Mouse (Mus musculus) retina, postnatal 1 day (tissue): Measurements from ENCODE around the gene Pygo1.

Experiments
- DNase-seq: peaks from one replicate; pipeline ENCODE4 v3.0.0-alpha.2; 2012

Pygo1 gene

GRCm38 (mm10) chr9:72925021-72925934 lies at the start of gene Pygo1:
TSS of gene Pygo1 (plus strand) at chr9:72925645.
- DNase-seq: peak; percentile 76

- DNase-seq: no peak
These were observed 49.6 kb upstream of the Pygo1 start for GRCm38 (mm10) chr9:72875878-72876277.

DNA sequence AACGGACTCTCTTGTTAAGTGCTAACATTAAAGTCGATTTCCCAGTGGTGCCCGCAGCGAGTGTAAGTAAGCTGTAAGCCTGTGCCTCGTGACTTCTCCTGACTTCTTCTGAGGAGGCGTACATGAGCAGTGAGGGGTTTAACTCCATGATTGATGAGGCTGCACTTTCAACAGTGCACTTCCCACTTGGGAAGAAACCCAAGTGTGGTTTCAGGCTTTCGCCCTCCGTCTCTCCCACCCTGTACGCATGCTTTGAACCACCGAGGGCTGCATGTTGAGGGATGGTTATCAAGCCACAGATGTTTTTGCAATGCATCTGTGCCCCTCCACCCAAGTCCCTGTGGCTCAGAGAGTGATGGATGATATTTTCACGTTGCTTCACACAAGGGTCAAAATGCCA lies 47.5 kb upstream of the Pygo1 start:
- peak; percentile 16 for DNase-seq

GRCm38 (mm10) chr9:72878656-72879055 lies 46.8 kb upstream of the Pygo1 start:
- no peak for DNase-seq

DNA sequence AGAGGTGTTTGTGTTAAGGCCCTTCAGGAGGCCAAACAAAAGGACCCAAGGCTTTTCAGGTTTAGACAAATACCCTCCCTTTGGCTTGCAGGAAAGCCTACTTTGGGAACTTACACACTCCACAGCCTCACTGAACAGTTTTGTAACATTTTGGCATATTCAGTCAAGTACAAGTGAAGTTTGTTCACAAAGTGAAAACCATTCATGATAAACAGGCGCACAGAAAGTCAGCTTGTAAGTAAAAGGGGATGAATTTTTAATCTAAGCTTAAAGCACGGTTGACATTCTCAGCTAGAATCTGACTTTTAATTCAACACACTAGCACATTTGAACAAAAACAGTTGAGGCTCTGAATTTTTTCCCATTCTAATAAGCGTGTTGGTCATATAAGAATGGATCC lies 45.8 kb upstream of the Pygo1 start:
- DNase-seq: no peak

DNA sequence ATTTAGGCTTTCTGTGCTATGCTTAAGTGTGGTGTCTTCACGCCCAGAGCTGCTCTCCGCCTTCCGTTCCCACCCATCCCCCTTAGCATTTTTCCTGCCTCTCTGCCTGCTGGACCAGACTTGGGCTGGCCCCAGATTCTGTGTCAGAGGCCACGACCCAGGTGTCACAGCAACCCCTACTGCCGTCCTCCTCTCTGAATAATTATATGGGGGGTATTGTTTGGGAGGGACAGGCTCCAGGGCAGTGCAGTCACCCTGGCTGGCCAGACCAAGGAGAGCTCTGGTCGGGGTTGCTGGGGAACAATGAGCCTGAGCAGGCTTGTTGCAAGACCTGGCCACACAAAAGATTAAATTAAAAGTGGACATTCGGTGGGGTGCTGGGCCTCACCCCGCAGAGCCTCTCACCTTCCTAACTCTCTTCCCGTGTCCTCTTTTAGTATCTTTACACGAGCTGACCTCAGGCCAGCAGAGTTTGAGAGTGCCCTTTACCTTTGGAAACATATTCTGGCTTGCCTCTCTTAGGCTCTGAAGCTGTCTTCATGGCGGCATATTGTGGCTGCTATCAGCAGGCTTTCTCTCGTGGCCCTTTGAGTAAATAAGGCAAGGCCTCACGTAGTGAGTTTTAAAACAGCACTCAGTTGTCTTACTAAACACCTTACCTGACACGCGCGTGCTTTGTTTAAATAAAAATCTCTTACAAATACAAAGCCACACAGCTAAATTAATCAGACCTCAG lies 45.1 kb upstream of the Pygo1 start:
- DNase-seq: peak; percentile 40

DNA sequence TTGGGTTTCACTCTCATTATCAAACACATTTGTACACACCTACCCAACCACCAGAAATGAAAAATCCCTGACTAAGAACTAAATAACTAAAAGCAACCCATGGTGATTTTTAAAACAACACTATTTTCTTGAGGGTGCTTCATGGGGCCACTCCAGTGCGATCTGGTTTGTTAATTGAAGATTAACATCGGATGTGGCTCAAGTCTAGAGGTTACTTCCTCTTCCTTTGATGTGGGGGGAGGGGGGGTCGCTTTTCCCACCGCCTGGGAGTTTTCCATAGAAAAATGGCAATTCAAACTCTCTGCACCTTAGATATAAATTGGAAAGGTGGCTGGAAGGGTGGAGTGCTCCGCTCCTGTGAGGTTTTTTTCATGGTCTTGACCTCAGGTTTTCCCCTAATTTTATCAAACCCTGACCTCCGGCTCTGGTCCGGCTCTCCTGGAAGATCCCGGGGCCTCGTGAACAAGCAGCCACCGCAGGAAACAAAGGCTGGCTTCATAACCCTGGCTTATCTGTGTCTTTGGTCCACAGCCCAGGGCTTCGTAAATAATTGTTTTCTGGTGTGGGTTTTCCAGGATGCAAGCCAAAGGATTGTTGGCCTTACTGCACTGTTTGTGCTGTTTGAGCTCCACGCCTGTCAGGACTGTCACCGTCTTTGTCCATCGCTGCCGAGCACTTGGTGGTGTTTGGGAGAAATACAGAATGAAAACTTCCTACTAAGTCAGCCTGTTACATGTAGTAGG lies 44.2 kb upstream of the Pygo1 start:
- peak; percentile 14 for DNase-seq

- peak; percentile 80 for DNase-seq
These were observed 41.5 kb upstream of the Pygo1 start for GRCm38 (mm10) chr9:72883940-72884339.

DNA sequence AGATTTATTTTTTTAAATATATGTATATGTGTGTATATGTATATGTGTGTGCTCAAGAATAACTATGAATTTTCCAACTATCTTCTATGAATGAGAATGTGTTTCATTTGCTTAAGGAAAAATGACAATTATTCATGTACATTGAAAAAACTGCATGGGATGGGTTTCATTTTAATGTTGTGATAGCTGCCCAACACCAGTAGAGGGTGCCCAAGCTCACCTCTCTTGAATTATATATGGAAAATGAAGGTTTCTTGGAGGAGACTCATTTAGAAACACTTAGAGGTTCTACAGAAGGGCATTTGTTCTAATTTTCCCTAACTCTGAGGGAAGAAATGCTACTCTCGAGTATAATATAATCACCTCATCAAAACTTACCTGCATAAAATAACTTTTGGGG lies 35.7 kb upstream of the Pygo1 start:
- DNase-seq: peak; percentile 28

GRCm38 (mm10) chr9:72890499-72891085 lies 34.9 kb upstream of the Pygo1 start:
- DNase-seq: peak; percentile 17

GRCm38 (mm10) chr9:72892761-72893160 lies 32.7 kb upstream of the Pygo1 start:
- DNase-seq: no peak

DNA sequence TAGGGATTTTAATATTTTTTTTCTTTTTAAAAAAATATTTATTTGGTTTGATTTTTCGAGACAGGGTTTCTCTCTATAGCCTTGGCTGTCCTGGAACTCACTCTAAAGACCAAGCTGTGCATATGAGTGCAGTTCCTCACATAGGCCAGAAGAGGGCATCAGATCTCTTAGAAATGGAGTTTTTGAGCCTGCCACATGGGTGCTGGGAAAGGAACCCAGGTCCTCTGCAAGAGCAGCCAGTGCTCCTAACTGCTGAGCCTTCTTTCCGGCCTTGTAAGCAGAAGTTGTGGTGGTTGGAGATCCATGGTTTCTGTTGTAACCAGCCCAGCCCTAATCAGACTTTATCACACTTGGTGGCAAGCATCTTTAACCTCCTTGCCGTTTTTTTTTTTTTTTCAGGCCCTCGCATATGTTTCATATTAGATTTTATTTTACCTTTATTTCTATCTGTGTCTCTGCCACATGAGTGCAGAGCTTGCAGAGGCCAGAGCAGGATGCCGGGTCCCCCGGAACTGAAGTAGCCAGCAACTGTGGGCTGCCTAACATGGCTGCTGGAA lies 30.6 kb upstream of the Pygo1 start:
- no peak for DNase-seq

DNA sequence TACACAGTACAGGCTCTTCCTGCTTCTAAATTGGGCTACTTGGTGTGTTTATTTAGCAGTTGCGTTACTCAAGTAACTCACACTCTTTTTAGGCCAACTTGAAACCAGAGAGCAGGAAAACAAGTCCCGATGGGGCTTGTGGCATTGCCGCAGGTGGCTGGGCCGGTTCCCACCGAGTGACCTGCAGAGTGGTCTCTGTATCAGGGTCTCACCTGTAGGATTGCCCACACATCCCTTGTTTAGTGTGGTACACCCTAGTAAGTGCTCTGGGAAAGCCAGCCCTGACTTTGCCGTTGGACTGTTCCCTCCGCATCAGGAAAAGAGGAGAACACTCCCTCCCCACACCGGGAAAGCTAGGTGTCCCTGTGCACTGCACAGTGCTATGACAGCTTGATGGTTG lies 23.4 kb upstream of the Pygo1 start:
- DNase-seq: no peak

- no peak for DNase-seq
These were observed 22.8 kb upstream of the Pygo1 start for GRCm38 (mm10) chr9:72902611-72903010.

DNA sequence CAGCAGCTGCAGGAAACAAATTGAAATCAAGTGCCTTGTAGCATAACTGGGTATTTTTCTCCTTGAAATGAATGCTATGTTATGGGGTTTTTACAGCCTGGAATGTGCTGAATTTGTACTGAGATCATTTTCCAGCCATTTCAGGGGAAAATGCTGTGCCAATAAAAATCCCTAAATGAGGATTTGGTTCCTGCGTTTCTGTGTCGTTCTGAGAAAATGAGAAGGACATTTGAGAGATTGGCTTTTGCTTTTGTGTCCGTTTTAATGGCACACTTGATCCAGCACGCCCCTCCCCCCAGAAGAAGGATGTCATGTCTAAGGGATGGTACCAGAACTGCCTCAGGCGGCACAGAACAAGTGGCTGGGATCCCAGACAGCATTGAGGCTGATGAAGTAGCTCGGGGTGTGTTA lies 18.7 kb upstream of the Pygo1 start:
- DNase-seq: no peak

DNA sequence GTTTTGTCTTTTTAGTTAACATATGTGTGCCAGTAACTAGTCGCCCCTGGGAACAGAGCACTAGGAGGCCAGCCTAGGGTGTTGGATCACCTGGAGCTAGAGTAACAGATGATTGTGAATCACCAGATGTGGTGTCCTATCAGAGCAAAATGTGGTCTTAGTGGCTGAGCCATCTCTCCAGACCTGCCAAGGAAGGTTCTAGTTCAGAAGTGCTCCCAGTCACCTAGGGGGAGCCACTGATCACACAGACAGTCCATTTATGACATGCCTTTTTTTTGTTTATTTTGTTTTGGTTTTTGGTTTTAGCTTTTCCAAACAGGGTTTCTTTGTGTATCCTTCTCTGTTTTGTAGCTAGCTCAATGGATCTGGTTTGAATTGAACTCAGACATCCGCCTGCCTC lies 14.1 kb upstream of the Pygo1 start:
- no peak for DNase-seq

DNA sequence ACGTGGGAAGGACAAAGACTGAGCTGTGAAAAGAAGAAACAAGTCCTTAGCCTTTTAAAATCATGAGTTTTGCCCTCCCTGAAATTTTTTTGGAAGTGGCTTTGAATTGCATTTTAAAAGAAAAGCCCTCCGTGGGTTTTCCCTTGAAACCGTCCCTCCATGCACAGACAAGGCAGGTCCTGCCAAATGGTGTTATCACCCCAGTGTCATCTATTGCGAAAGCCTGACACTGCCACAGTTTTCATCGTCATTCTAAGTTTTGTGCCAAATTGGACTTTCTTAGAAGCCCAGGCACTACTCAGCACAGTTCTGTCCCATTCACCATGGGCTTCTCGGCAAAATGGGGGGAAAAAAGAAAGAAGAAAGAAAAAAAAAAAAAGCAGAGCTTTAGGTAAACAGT lies 11.9 kb upstream of the Pygo1 start:
- no peak for DNase-seq

GRCm38 (mm10) chr9:72915728-72916127 lies 9.7 kb upstream of the Pygo1 start:
- DNase-seq: no peak

DNA sequence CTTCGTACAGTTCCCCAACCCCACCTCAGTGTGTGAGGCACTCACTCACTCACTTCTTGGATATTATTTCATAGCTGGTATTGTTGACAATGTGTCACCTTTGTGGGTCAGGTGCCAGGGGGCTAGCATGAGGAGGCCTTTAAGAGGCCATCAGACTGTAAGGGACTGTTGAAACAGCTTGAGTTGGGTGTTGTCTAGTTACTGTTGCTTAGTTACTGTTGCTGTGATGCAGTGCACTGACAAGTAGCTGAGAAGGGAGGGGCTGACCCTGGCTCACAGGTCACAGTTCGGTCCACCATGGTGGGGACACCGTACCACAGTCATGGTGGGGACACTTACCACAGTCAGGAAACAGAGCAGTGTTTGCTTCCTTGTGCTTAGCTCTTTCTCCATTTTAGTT lies 2.4 kb upstream of the Pygo1 start:
- peak; percentile 52 for DNase-seq

- DNase-seq: no peak
These were observed 452 bp downstream of the Pygo1 start for GRCm38 (mm10) chr9:72925935-72926258.

GRCm38 (mm10) chr9:72931166-72931790 lies 5.8 kb downstream of the Pygo1 start:
- no peak for DNase-seq

DNA sequence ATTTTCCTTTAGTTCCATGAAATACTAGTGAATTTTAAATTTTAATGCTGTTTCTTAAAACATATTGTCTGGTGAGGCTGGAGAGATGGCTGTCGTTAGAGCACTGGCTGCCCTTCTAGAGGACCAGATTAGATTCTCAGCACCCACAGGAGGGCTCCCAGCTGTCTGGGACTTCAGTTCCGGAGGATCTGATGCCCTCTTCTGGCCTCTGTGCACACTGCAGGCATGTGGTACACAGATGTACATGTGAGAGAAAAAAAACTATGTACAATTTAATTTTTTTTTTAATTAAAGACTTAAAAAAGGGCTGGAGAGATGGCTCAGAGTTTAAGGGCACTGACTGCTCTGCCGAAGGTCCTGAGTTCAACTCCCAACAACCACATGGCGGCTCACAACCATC lies 9.9 kb downstream of the Pygo1 start:
- no peak for DNase-seq
